Mouse (Mus musculus) testis, adult 10 weeks (tissue): ENCODE measurements around the gene Defa25. TPM values are rescaled to one million over a fixed set of nuclear protein-coding genes. Genes with fewer than 3 reads are reported as not detected.

Source experiments
- polyA plus RNA-seq: library from polyadenylated mRNA; stranded (reverse); fragments of 350-450 nt; fragmentation: Illumina TruSeq; extraction: RNeasy Lipid Tissue Mini Kit (QIAGEN cat#74804); gene quantifications from one replicate; pipeline ENCODE4 v1.2.3, GENCODE M21; 2014; ENCODE audit warnings: low read depth, low replicate concordance

The Defa25 gene
- not detected for polyA plus RNA-seq

GRCm38 (mm10) chr8:21084142-21084541 lies at the start of gene Defa25:
Gene Defa25, plus strand, starts transcription at chr8:21084442.

GRCm38 (mm10) chr8:21054747-21055146 lies 29.5 kb upstream of the Defa25 start, which contains the start of gene Defa23:
Gene Defa23, plus strand, starts transcription at chr8:21055047.

GRCm38 (mm10) chr8:21064738-21065137 lies 19.5 kb upstream of the Defa25 start, which contains the start of gene Defa35:
Gene Defa35, plus strand, starts transcription at chr8:21065038.

GRCm38 (mm10) chr8:21095950-21096349 lies 11.7 kb downstream of the Defa25 start, which contains the start of gene Gm14851:
Gene Gm14851, minus strand, starts transcription at chr8:21096050.

GRCm38 (mm10) chr8:21134342-21134741 lies 50.1 kb downstream of the Defa25 start, which contains the start of gene Defa30:
Gene Defa30, plus strand, starts transcription at chr8:21134642.

Other genes starting within 250 kb of the Defa25 start
- 37.0 TPM for gene Defb33, start 191.8 kb upstream of the Defa25 start, polyA plus RNA-seq
- not detected for gene Gm15056, start 181.8 kb upstream of the Defa25 start, polyA plus RNA-seq
- not detected for gene Gm6040, start 162.4 kb upstream of the Defa25 start, polyA plus RNA-seq
- gene AY761185, start 139.7 kb upstream of the Defa25 start, polyA plus RNA-seq: not detected
- gene Defa21, start 58.9 kb upstream of the Defa25 start, polyA plus RNA-seq: not detected
- gene Defa23, start 29.4 kb upstream of the Defa25 start, polyA plus RNA-seq: not detected
- gene Defa35, start 19.4 kb upstream of the Defa25 start, polyA plus RNA-seq: not detected
- gene Gm14851, start 11.6 kb downstream of the Defa25 start, polyA plus RNA-seq: not detected
- not detected for gene Defa30, start 50.2 kb downstream of the Defa25 start, polyA plus RNA-seq
- not detected for gene Defa22, start 77.8 kb downstream of the Defa25 start, polyA plus RNA-seq
- gene Defa31, start 107.2 kb downstream of the Defa25 start, polyA plus RNA-seq: not detected
- gene Gm15293, start 117.1 kb downstream of the Defa25 start, polyA plus RNA-seq: not detected
- not detected for gene Gm15292, start 165.3 kb downstream of the Defa25 start, polyA plus RNA-seq
- gene Defa27, start 231.1 kb downstream of the Defa25 start, polyA plus RNA-seq: not detected
- gene Defa29, start 242.6 kb downstream of the Defa25 start, polyA plus RNA-seq: not detected